Mouse (Mus musculus) limb, embryonic 15.5 days (tissue): ENCODE measurements at regions not wholly inside any gene's neighbourhood (a gene's known extent, or its start where the extent isn't known, plus 50 kb on each side); places are given as distances from the start of the nearest gene placed in this dataset.
A peak's percentile ranks its signal among the peaks of the same experiment; 100 is the strongest.
"Not testable (repeated sequence)": the region's sequence is repeated elsewhere in the genome, so short reads cannot be mapped to it uniquely, and the experiment has no call there.

ENCODE experiments used
- ATAC-seq: fragments of 200-750 bp; cut with Nextera tagmentation; 2 replicates; pipeline ENCODE4 v1.8.0; 2017; ENCODE audit warnings: low read depth, moderate TSS enrichment; ENCODE audit not compliant: insufficient number of reproducible peaks, low FRiP score, low TSS enrichment
- H3K27ac ChIP-seq: fragments of 300-500 bp; sonication (generic); 2 replicates; pipeline ENCODE4 v1.5.1; 2015; ENCODE audit warnings: moderate library complexity, mild to moderate bottlenecking, inconsistent platforms
- H3K27me3 ChIP-seq: fragments of 300-500 bp; sonication (generic); 2 replicates; pipeline ENCODE4 v1.6.1; 2015; ENCODE audit warnings: inconsistent platforms
- H3K36me3 ChIP-seq: fragments of 300-500 bp; sonication (generic); 2 replicates; pipeline ENCODE4 v1.6.1; 2015; ENCODE audit warnings: inconsistent platforms
- H3K4me1 ChIP-seq: fragments of 300-500 bp; sonication (generic); 2 replicates; pipeline ENCODE4 v1.6.1; 2015; ENCODE audit warnings: inconsistent platforms
- H3K4me2 ChIP-seq: fragments of 300-500 bp; sonication (generic); 2 replicates; pipeline ENCODE4 v1.6.1; 2015; ENCODE audit warnings: mild to moderate bottlenecking, inconsistent platforms
- H3K4me3 ChIP-seq: fragments of 300-500 bp; sonication (generic); 2 replicates; pipeline ENCODE4 v1.5.1; 2015; ENCODE audit warnings: mild to moderate bottlenecking, inconsistent platforms
- H3K9ac ChIP-seq: fragments of 300-500 bp; sonication (generic); 2 replicates; pipeline ENCODE4 v1.6.1; 2015; ENCODE audit warnings: inconsistent platforms
- H3K9me3 ChIP-seq: fragments of 300-500 bp; sonication (generic); 2 replicates; pipeline ENCODE4 v1.6.1; 2016; ENCODE audit warnings: inconsistent platforms
- WGBS: fragments of 180-500 bp; shearing (Covaris S2); methylation state at CpG from one replicate; pipeline ENCODE4 v1.1.7; 2015; 5-methylcytosine and 5-hydroxymethylcytosine counted together

DNA sequence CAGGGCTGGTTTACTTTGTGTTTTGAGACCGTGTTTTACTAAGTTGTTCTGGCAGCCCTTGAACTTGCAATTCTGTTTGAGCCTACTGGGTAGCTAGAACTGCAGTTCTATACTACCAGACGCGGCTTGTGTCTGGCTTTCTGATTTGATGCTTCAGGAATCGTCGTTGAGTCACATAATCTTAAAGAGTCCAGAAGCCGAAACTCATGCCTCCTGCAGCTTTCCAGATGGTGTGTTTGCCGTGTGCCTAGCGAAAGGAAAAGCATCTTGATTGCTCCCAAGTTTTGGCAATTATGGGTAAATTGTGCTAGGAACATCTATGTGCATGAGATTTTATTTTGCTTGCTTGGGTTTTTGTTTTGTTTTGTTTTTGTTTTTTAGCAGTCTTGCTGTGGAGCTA is 99.6 kb upstream of the Tgm3 start:
- Histone ChIP-seq H3K4me2 (no peak overlapping the region), H3K9ac (no peak overlapping the region), H3K27ac (no peak overlapping the region), H3K4me3 (no peak overlapping the region), H3K36me3 (no peaks in the 10 kb centered on the region), H3K4me1 (peaks cover 14% of the 10 kb centered on the region), H3K9me3 (no peaks in the 10 kb centered on the region), H3K27me3 (peaks cover 10% of the 10 kb centered on the region)
- WGBS, result 48% methylated on average over 8 of the region's 8 CpGs
- no peak for ATAC-seq

DNA sequence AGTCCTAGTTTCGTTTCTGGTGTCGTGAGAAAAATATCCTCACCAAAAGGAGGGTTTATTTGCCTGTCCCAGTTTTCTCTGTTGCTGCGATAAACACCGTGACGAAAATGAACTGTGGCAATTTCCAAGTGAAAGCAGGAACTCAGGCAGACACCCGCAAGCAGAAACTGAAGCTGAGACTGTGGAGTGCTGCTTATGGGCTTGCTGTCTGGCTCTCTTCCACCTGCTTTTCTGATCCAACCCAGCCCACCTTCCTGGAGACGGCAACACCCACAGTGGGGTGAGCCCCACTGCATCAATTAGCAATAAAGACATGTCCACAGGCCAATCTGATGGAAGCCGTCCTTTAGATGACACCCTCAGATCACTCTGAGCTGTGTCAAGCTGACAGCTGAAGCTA is 97.9 kb upstream of the Tgm3 start:
- ATAC-seq, result no peak
- 67% methylated on average over 8 of the region's 8 CpGs for WGBS
- Histone ChIP-seq H3K27ac (no peak overlapping the region), H3K36me3 (no peaks in the 10 kb centered on the region), H3K4me1 (peaks cover 9% of the 10 kb centered on the region), H3K9me3 (no peaks in the 10 kb centered on the region), H3K27me3 (peaks cover 1% of the 10 kb centered on the region), H3K9ac (no peak overlapping the region), H3K4me2 (no peak overlapping the region), H3K4me3 (no peak overlapping the region)

- no peaks in the 10 kb centered on the region for H3K27me3 ChIP-seq
- H3K4me3 ChIP-seq, result no peak overlapping the region
- no peaks in the 10 kb centered on the region for H3K9me3 ChIP-seq
- no peak overlapping the region for H3K4me2 ChIP-seq
- no peak overlapping the region for H3K27ac ChIP-seq
- no peaks in the 10 kb centered on the region for H3K36me3 ChIP-seq
- WGBS, result 90% methylated on average over 7 of the region's 7 CpGs
- peaks cover 3% of the 10 kb centered on the region; the same call in 1 of the 2 replicates for H3K4me1 ChIP-seq
- no peak for ATAC-seq
- H3K9ac ChIP-seq, result no peak overlapping the region
Measured at GRCm38 (mm10) chr2:129916411-129916810, 95.7 kb upstream of the Tgm3 start.

- H3K9me3 ChIP-seq, result no peaks in the 10 kb centered on the region
- no peak overlapping the region for H3K27ac ChIP-seq
- no peaks in the 10 kb centered on the region for H3K36me3 ChIP-seq
- no peak overlapping the region for H3K4me2 ChIP-seq
- no peak overlapping the region for H3K9ac ChIP-seq
- H3K4me3 ChIP-seq, result no peak overlapping the region
- 74% methylated on average over 9 of the region's 9 CpGs for WGBS
- no peaks in the 10 kb centered on the region for H3K27me3 ChIP-seq
- no peak for ATAC-seq
- H3K4me1 ChIP-seq, result no peaks in the 10 kb centered on the region
Measured at GRCm38 (mm10) chr2:129918141-129918790, 93.9 kb upstream of the Tgm3 start.

GRCm38 (mm10) chr2:129919551-129919950 is 92.6 kb upstream of the Tgm3 start:
- H3K36me3 ChIP-seq, result no peaks in the 10 kb centered on the region
- no peak overlapping the region for H3K4me2 ChIP-seq
- H3K27me3 ChIP-seq, result no peaks in the 10 kb centered on the region
- no peaks in the 10 kb centered on the region for H3K4me1 ChIP-seq
- ATAC-seq, result no peak
- no peak overlapping the region for H3K27ac ChIP-seq
- H3K9ac ChIP-seq, result no peak overlapping the region
- H3K9me3 ChIP-seq, result no peaks in the 10 kb centered on the region
- no peak overlapping the region for H3K4me3 ChIP-seq
- WGBS, result 88% methylated on average over 4 of the region's 4 CpGs

DNA sequence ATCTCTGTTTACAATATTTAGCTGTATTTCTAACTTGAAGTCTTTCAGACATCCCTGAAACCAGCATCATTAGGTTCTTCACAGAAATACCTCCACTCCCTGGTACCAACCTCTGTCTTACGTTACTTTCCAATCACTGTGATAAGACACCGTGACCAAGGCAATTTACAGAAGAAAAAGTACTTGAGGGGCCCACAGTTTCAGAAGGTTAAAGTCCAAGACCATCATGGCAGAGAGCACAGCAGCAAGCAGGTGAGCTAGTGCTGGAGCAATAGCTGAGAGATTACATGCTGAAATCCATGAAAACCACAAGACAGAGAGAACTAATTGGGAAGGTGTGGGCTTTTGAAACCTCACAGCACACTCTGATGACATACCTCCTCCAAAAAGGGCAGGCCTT is 84.9 kb upstream of the Tgm3 start:
- no peak overlapping the region for H3K4me2 ChIP-seq
- H3K27ac ChIP-seq, result no peak overlapping the region
- H3K9me3 ChIP-seq, result no peaks in the 10 kb centered on the region
- 71% methylated on average over 2 of the region's 2 CpGs for WGBS
- H3K27me3 ChIP-seq, result no peaks in the 10 kb centered on the region
- no peak for ATAC-seq
- H3K4me1 ChIP-seq, result no peaks in the 10 kb centered on the region
- H3K9ac ChIP-seq, result no peak overlapping the region
- no peak overlapping the region for H3K4me3 ChIP-seq
- no peaks in the 10 kb centered on the region for H3K36me3 ChIP-seq

GRCm38 (mm10) chr2:129933578-129933977 is 78.6 kb upstream of the Tgm3 start:
- no peak overlapping the region for H3K9ac ChIP-seq
- H3K9me3 ChIP-seq, result no peaks in the 10 kb centered on the region
- ATAC-seq, result no peak
- no peaks in the 10 kb centered on the region for H3K27me3 ChIP-seq
- WGBS, result 74% methylated on average over 1 of the region's 1 CpGs
- H3K36me3 ChIP-seq, result no peaks in the 10 kb centered on the region
- no peaks in the 10 kb centered on the region for H3K4me1 ChIP-seq
- H3K4me3 ChIP-seq, result no peak overlapping the region
- H3K27ac ChIP-seq, result no peak overlapping the region
- H3K4me2 ChIP-seq, result no peak overlapping the region

DNA sequence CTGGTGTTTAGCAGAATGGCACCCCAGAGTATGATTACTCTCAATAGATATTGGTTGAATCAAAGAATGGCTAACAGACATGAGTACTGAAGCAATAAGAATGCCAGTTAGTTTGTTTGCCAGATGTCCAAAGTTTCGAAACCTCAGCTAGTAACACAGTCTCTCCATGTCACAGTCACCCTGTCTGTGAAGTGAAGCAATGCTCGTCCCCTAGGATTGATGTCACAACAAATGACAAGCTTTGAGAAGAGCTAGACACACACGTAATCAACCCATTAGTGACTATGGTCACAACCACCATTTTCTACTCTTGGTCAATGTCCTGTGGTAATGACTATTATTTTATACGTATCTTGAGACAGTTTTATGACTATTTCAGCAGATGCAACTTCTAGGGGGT is 69.3 kb upstream of the Tgm3 start:
- WGBS, result 84% methylated on average over 4 of the region's 4 CpGs

DNA sequence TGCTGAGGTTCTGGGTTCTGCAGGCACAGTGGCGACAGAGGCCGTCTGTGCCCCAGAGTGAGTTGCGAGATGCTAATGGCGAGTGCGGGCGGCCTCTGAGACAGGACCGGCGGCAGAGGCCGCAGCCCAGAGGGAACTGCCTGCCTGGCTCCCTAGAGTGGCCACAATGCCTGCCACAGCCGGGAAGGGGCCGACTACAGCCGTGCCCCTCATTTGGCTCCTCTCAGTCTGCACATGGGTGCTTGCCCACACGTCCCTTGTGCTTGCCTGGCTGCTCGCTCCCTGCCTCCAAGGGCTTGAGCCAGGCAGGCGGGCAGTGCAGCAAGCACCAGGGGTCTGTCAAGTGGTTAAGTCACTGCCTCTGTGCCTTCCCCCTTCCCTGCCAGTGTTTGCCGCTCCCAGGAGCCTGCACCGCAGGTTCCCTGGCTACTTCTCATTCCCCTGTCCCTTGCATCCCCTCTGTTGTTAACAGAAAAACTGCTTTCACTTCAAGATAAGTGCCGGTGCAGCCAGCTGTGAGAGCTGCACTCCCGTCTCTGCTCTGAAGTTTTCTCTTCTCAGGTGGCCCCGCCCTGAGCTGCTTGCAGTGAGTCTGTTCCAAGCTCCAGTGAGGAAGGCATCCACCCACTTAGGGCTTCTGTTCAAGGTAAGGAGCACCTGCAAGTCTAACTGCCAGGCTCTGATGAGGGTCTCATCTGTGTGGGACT is 64.1 kb upstream of the Tgm3 start:
- H3K4me2 ChIP-seq, result peak overlapping the region; percentile 31
- H3K9me3 ChIP-seq, result no peaks in the 10 kb centered on the region
- ATAC-seq, result no peak
- 49% methylated on average over 20 of the region's 20 CpGs for WGBS
- no peak overlapping the region for H3K27ac ChIP-seq
- H3K27me3 ChIP-seq, result no peaks in the 10 kb centered on the region
- peaks cover 4% of the 10 kb centered on the region; the same call in 1 of the 2 replicates for H3K4me1 ChIP-seq
- H3K36me3 ChIP-seq, result no peaks in the 10 kb centered on the region
- H3K4me3 ChIP-seq, result no peak overlapping the region
- H3K9ac ChIP-seq, result 0 out of 2 replicates have a peak overlapping the region, but pooled peaks have one; percentile 2

More for the DNA sequence above, 69.3 kb upstream of the Tgm3 start:
- Histone ChIP-seq H3K9ac (no peak overlapping the region), H3K4me2 (no peak overlapping the region), H3K9me3 (no peaks in the 10 kb centered on the region), H3K4me1 (peaks cover 2% of the 10 kb centered on the region; the same call in 1 of the 2 replicates), H3K27me3 (no peaks in the 10 kb centered on the region), H3K36me3 (no peaks in the 10 kb centered on the region), H3K27ac (no peak overlapping the region), H3K4me3 (no peak overlapping the region)
- ATAC-seq, result no peak

DNA sequence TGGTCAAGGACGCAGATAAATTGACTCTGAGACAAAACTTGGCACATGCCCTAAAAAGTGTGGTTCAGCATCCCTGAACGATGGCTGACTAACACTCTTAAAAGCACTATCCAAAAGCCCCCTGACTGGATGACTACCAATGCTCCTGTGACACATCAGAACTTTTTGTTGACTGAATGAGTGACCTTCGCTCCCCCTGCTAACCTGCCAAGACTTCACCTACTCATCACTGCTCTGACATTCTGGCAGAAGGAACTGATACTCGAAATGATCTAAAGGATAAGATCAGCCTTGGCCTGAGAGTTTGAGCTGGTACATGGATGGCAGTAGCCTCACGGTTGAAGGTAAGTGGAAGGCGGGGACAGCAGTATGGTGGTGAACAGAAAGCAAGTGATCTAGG is 62.4 kb upstream of the Tgm3 start:
- not testable (repeated sequence) for H3K4me3 ChIP-seq, H3K4me2 ChIP-seq, ATAC-seq, H3K9me3 ChIP-seq, H3K36me3 ChIP-seq, H3K4me1 ChIP-seq, H3K27ac ChIP-seq, H3K9ac ChIP-seq, H3K27me3 ChIP-seq
- 87% methylated on average over 6 of the region's 6 CpGs for WGBS

GRCm38 (mm10) chr2:129952486-129952885 is 59.7 kb upstream of the Tgm3 start:
- H3K4me2 ChIP-seq, result no peak overlapping the region
- H3K4me3 ChIP-seq, result no peak overlapping the region
- WGBS, result 89% methylated on average over 4 of the region's 4 CpGs
- H3K27me3 ChIP-seq, result no peaks in the 10 kb centered on the region
- H3K27ac ChIP-seq, result no peak overlapping the region
- H3K36me3 ChIP-seq, result no peaks in the 10 kb centered on the region
- no peaks in the 10 kb centered on the region for H3K9me3 ChIP-seq
- H3K9ac ChIP-seq, result no peak overlapping the region
- no peak for ATAC-seq
- H3K4me1 ChIP-seq, result peaks cover 4% of the 10 kb centered on the region; the same call in 1 of the 2 replicates

- no peaks in the 10 kb centered on the region for H3K4me1 ChIP-seq
- ATAC-seq, result no peak
Measured at GRCm38 (mm10) chr2:129955260-129955691, 56.9 kb upstream of the Tgm3 start.

More at GRCm38 (mm10) chr2:129955260-129955691, 56.9 kb upstream of the Tgm3 start:
- H3K4me2 ChIP-seq, result no peak overlapping the region
- no peaks in the 10 kb centered on the region for H3K27me3 ChIP-seq
- H3K9ac ChIP-seq, result no peak overlapping the region
- H3K27ac ChIP-seq, result no peak overlapping the region
- H3K4me3 ChIP-seq, result no peak overlapping the region
- no peaks in the 10 kb centered on the region for H3K9me3 ChIP-seq
- WGBS, result 37% methylated on average over 8 of the region's 8 CpGs
- H3K36me3 ChIP-seq, result no peaks in the 10 kb centered on the region
